Mouse (Mus musculus): ENCODE measurements around the gene Srxn1. TPM values are rescaled to one million over a fixed set of nuclear protein-coding genes. Genes with fewer than 3 reads are reported as not detected.

The Srxn1 gene
- total and polyA plus RNA-seq, 2 experiments from 2014 or later: 24.5 to 24.8 TPM

- H3K9me3 ChIP-seq (ENCODE audit: low read length): no peaks in the 10 kb centered on the region
- no peaks in the 10 kb centered on the region for H3K27me3 ChIP-seq (ENCODE audit: insufficient read depth, low read length)
- no peak overlapping the region for H3K4me2 ChIP-seq (ENCODE audit: low read depth, low read length, poor library complexity, severe bottlenecking)
- no peaks in the 10 kb centered on the region for H3K4me1 ChIP-seq (ENCODE audit: insufficient read depth, low read length)
- H3K9ac ChIP-seq (replicated peaks; ENCODE audit: low read length, poor library complexity, severe bottlenecking): no peak overlapping the region
- no peak for DNase-seq (ENCODE audit: low spot score)
- H3K4me3 ChIP-seq (ENCODE audit: low read depth, low read length): no peak overlapping the region
- H3K36me3 ChIP-seq (ENCODE audit: insufficient read depth, low read length): no peaks in the 10 kb centered on the region
- WGBS: 77% methylated on average over 8 of the region's 8 CpGs
- no peak for TF ChIP-seq CTCF (IDR thresholded peaks at IDR 0.05)
- H3K27ac ChIP-seq (ENCODE audit: low read depth, low read length): no peak overlapping the region
- no peak for ATAC-seq (ENCODE audit: low FRiP score)
These were observed 27.4 kb downstream of the Srxn1 start for GRCm38 (mm10) chr2:152132691-152133090.

- Histone ChIP-seq H3K27me3 (ENCODE audit: insufficient read depth, low read length) (peaks cover 19% of the 10 kb centered on the region), H3K4me1 (ENCODE audit: insufficient read depth, low read length) (0 out of 2 replicates have a peak, but pooled peaks cover 3% of the 10 kb centered on the region), H3K36me3 (ENCODE audit: insufficient read depth, low read length) (no peaks in the 10 kb centered on the region), H3K4me2 (ENCODE audit: low read depth, low read length, poor library complexity, severe bottlenecking) (no peak overlapping the region), H3K9ac (replicated peaks; ENCODE audit: low read length, poor library complexity, severe bottlenecking) (no peak overlapping the region), H3K27ac (ENCODE audit: low read depth, low read length) (no peak overlapping the region), H3K4me3 (ENCODE audit: low read depth, low read length) (no peak overlapping the region), H3K9me3 (ENCODE audit: low read length) (no peaks in the 10 kb centered on the region)
- DNase-seq (ENCODE audit: low spot score): peak; percentile 44
- WGBS: 61% methylated on average over 10 of the region's 10 CpGs
- no peak for ATAC-seq (ENCODE audit: low FRiP score)
- TF ChIP-seq CTCF (IDR thresholded peaks at IDR 0.05): no peak
These were observed 34.1 kb downstream of the Srxn1 start for GRCm38 (mm10) chr2:152139191-152139987.

- Histone ChIP-seq H3K27ac (ENCODE audit: low read depth, low read length) (no peak overlapping the region), H3K4me3 (ENCODE audit: low read depth, low read length) (no peak overlapping the region), H3K4me1 (ENCODE audit: insufficient read depth, low read length) (0 out of 2 replicates have a peak, but pooled peaks cover 3% of the 10 kb centered on the region), H3K9me3 (ENCODE audit: low read length) (no peaks in the 10 kb centered on the region), H3K4me2 (ENCODE audit: low read depth, low read length, poor library complexity, severe bottlenecking) (no peak overlapping the region), H3K9ac (replicated peaks; ENCODE audit: low read length, poor library complexity, severe bottlenecking) (no peak overlapping the region), H3K36me3 (ENCODE audit: insufficient read depth, low read length) (no peaks in the 10 kb centered on the region), H3K27me3 (ENCODE audit: insufficient read depth, low read length) (peaks cover 34% of the 10 kb centered on the region)
- TF ChIP-seq CTCF (IDR thresholded peaks at IDR 0.05): no peak
- no peak for ATAC-seq (ENCODE audit: low FRiP score)
- peak; percentile 20 for DNase-seq (ENCODE audit: low spot score)
- 41% methylated on average over 11 of the region's 11 CpGs for WGBS
These were observed 35.6 kb downstream of the Srxn1 start for GRCm38 (mm10) chr2:152140941-152141340.

GRCm38 (mm10) chr2:152141491-152141890 is 36.2 kb downstream of the Srxn1 start:
- H3K4me1 ChIP-seq (ENCODE audit: insufficient read depth, low read length): 0 out of 2 replicates have a peak, but pooled peaks cover 3% of the 10 kb centered on the region
- TF ChIP-seq CTCF (IDR thresholded peaks at IDR 0.05): no peak
- peaks cover 34% of the 10 kb centered on the region for H3K27me3 ChIP-seq (ENCODE audit: insufficient read depth, low read length)
- H3K27ac ChIP-seq (ENCODE audit: low read depth, low read length): no peak overlapping the region
- H3K4me3 ChIP-seq (ENCODE audit: low read depth, low read length): no peak overlapping the region
- H3K9ac ChIP-seq (replicated peaks; ENCODE audit: low read length, poor library complexity, severe bottlenecking): no peak overlapping the region
- H3K4me2 ChIP-seq (ENCODE audit: low read depth, low read length, poor library complexity, severe bottlenecking): peak overlapping the region; percentile 41
- no peaks in the 10 kb centered on the region for H3K9me3 ChIP-seq (ENCODE audit: low read length)
- ATAC-seq (ENCODE audit: low FRiP score): no peak
- no peaks in the 10 kb centered on the region for H3K36me3 ChIP-seq (ENCODE audit: insufficient read depth, low read length)
- DNase-seq (ENCODE audit: low spot score): no peak
- WGBS: 56% methylated on average over 1 of the region's 1 CpGs

GRCm38 (mm10) chr2:152142046-152142445 is 36.7 kb downstream of the Srxn1 start:
- DNase-seq (ENCODE audit: low spot score): peak; percentile 21
- no peak for TF ChIP-seq CTCF (IDR thresholded peaks at IDR 0.05)
- no peak overlapping the region for H3K9ac ChIP-seq (replicated peaks; ENCODE audit: low read length, poor library complexity, severe bottlenecking)
- no peaks in the 10 kb centered on the region for H3K9me3 ChIP-seq (ENCODE audit: low read length)
- H3K4me2 ChIP-seq (ENCODE audit: low read depth, low read length, poor library complexity, severe bottlenecking): peak overlapping the region; percentile 41
- 0 out of 2 replicates have a peak, but pooled peaks cover 3% of the 10 kb centered on the region for H3K4me1 ChIP-seq (ENCODE audit: insufficient read depth, low read length)
- 5% methylated on average over 13 of the region's 13 CpGs for WGBS
- ATAC-seq (ENCODE audit: low FRiP score): no peak
- peak overlapping the region; percentile 16; the same call in 1 of the 2 replicates for H3K4me3 ChIP-seq (ENCODE audit: low read depth, low read length)
- H3K36me3 ChIP-seq (ENCODE audit: insufficient read depth, low read length): no peaks in the 10 kb centered on the region
- no peak overlapping the region for H3K27ac ChIP-seq (ENCODE audit: low read depth, low read length)
- peaks cover 34% of the 10 kb centered on the region for H3K27me3 ChIP-seq (ENCODE audit: insufficient read depth, low read length)

GRCm38 (mm10) chr2:152142571-152142970 is 37.3 kb downstream of the Srxn1 start:
- Histone ChIP-seq H3K4me1 (ENCODE audit: insufficient read depth, low read length) (0 out of 2 replicates have a peak, but pooled peaks cover 3% of the 10 kb centered on the region), H3K36me3 (ENCODE audit: insufficient read depth, low read length) (no peaks in the 10 kb centered on the region), H3K9ac (replicated peaks; ENCODE audit: low read length, poor library complexity, severe bottlenecking) (no peak overlapping the region), H3K9me3 (ENCODE audit: low read length) (no peaks in the 10 kb centered on the region), H3K27me3 (ENCODE audit: insufficient read depth, low read length) (peaks cover 34% of the 10 kb centered on the region), H3K27ac (ENCODE audit: low read depth, low read length) (no peak overlapping the region), H3K4me2 (ENCODE audit: low read depth, low read length, poor library complexity, severe bottlenecking) (no peak overlapping the region), H3K4me3 (ENCODE audit: low read depth, low read length) (no peak overlapping the region)
- TF ChIP-seq CTCF (IDR thresholded peaks at IDR 0.05): no peak
- ATAC-seq (ENCODE audit: low FRiP score) (no peak), DNase-seq (ENCODE audit: low spot score) (no peak)
- WGBS: 5% methylated on average over 11 of the region's 11 CpGs

Data from midbrain, postnatal 0 days (tissue).